Mouse (Mus musculus) hindbrain, embryonic 13.5 days (tissue): ENCODE results near the gene Rpp25l. TPM values are rescaled to one million over a fixed set of nuclear protein-coding genes. Genes with fewer than 3 reads are reported as not detected.

ENCODE experiments used
- polyA plus RNA-seq: library from polyadenylated mRNA; unstranded; fragments of >200 nt; fragmentation: Nextera tagmentation; extraction: Ambion mirVana; gene quantifications from 2 replicates; pipeline ENCODE4 v1.2.1, GENCODE M21; 2015

Gene Rpp25l
- polyA plus RNA-seq, 1 experiment from 2014 or later = 66.8 TPM

Other genes starting within 250 kb of the Rpp25l start
- 4.6 and 5.1 TPM in 2 replicates for gene Kif24, start 248.6 kb downstream of the Rpp25l start, polyA plus RNA-seq
- 58.0 and 60.4 TPM in 2 replicates for gene Nudt2, start 248.4 kb downstream of the Rpp25l start, polyA plus RNA-seq
- 7.0 TPM in 2 replicates for gene AI464131, start 210.5 kb downstream of the Rpp25l start, polyA plus RNA-seq
- gene 1110017D15Rik, start 196.2 kb downstream of the Rpp25l start, polyA plus RNA-seq = 9.8 and 17.9 TPM in 2 replicates
- gene Fam219a, start 144.0 kb downstream of the Rpp25l start, polyA plus RNA-seq = 16.7 and 18.1 TPM in 2 replicates
- 3.2 and 5.0 TPM in 2 replicates for gene Dnaic1, start 143.8 kb downstream of the Rpp25l start, polyA plus RNA-seq
- gene Enho, start 73.2 kb downstream of the Rpp25l start, polyA plus RNA-seq = 92.0 and 95.2 TPM in 2 replicates
- 24.4 and 27.8 TPM in 2 replicates for gene Cntfr, start 16.4 kb downstream of the Rpp25l start, polyA plus RNA-seq
- 47.6 and 48.5 TPM in 2 replicates for gene Il11ra1, start 13.5 kb downstream of the Rpp25l start, polyA plus RNA-seq
- gene Dctn3, start 9.6 kb upstream of the Rpp25l start, polyA plus RNA-seq = 301 and 303 TPM in 2 replicates
- gene Arid3c, start 17.6 kb upstream of the Rpp25l start, polyA plus RNA-seq = 1.1 and 2.2 TPM in 2 replicates
- 36.6 and 42.8 TPM in 2 replicates for gene Galt, start 41.7 kb upstream of the Rpp25l start, polyA plus RNA-seq
- 58.9 and 62.0 TPM in 2 replicates for gene Sigmar1, start 42.6 kb upstream of the Rpp25l start, polyA plus RNA-seq
- gene Ccl27a, start 60.7 kb upstream of the Rpp25l start, polyA plus RNA-seq = 256 and 261 TPM in 2 replicates
- gene Gm21541, start 190.1 kb upstream of the Rpp25l start, polyA plus RNA-seq = not detected in 2 replicates
- 7.8 and 10.6 TPM in 2 replicates for gene Gm20878, start 228.0 kb upstream of the Rpp25l start, polyA plus RNA-seq